Mouse (Mus musculus) leukemia stem cell, adult 10-12 weeks (primary cell): ENCODE measurements around the gene Lce1d. TPM values are rescaled to one million over a fixed set of nuclear protein-coding genes. Genes with fewer than 3 reads are reported as not detected.

ENCODE experiments used
- polyA plus RNA-seq: library from polyadenylated mRNA; stranded (reverse); fragments of >175 nt; gene quantifications from 2 replicates; pipeline ENCODE4 v1.2.3, GENCODE M21; 2012; ENCODE audit warnings: low replicate concordance

Gene Lce1d
- not detected in 2 replicates for polyA plus RNA-seq

DNA sequence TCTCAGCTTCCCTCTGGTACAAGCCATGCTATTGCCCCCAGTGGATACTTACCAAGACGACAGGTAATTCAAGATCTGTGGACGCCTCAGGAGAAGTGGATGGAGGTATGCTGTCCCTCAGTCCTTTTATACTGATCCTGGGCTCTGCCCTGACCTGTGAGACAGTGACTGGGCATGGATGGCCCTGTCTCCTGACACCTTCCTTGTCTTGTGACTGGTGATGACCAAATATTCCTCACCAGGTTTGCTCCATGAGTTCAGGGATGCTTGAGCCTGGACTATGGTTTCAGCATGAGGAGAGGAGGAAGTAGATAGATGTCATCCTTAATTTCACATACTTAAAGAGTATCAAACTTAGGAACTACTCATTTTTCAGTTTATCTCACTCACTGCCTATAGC lies at the start of gene Lce1d:
Gene Lce1d (minus strand): TSS at position 101 of the 400 bp plus-strand sequence.

DNA sequence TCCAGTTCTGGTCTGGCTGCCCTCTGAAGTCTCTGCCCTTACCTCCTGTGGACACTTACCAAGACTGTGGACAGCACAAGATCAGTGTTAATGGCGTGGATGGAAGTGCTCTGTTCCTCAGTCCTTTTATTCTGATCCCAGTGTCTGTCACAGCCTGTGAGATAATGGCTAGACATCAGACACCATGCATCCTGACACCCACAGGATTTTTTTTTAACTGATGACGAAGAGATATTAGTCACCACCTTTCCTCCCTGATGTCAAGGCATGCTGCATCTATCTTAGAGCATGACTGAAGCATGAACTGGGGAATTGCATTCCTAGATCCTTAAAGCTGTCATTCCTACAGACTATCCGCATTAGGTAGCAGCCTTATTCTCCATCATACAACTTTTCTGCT lies 33.2 kb upstream of the Lce1d start, which contains the start of gene Lce1f:
Gene Lce1f (minus strand): TSS at position 101 of the 400 bp plus-strand sequence.

DNA sequence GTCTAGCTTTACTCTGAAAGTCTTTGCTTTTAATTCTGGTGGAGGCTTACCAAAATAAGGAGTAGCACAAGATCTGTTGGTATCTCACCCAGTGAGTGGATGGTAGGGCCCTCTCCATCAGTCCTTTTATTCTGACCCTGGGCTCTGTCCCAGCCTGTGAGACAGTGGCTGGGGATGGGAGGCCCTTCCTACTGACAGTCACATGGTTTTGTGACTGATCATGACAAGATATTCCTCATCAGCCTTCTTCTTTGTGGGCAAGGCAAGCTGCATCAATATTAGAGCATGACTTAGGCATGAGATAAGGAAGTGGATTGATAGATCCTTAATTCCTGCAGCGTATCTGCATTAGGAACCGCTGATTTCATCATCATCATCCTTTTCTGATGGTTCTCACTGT lies 22.0 kb upstream of the Lce1d start, which contains the start of gene Lce1e:
Gene Lce1e (minus strand): TSS at position 101 of the 400 bp plus-strand sequence.

DNA sequence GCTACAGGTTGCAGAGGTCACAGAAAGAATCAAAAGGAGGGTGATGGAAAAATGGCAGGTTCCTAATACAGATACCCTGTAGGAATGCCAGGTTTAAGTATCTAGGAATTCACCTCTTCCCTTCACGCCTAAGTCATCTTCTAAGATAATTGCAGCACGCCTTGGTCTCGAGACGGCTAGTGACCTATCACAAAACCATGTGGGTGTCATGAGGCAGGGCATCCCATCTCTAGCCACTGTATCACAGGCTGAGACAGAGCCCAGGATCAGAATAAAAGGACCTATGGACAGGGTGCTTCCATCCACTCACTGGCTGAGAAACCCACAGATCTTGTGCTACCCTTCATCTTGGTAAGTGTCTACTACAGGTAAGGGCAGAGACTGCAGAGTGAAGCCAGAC lies 8.1 kb downstream of the Lce1d start, which contains the start of gene Lce1c:
Gene Lce1c (plus strand): TSS at position 301 of the 400 bp plus-strand sequence.

DNA sequence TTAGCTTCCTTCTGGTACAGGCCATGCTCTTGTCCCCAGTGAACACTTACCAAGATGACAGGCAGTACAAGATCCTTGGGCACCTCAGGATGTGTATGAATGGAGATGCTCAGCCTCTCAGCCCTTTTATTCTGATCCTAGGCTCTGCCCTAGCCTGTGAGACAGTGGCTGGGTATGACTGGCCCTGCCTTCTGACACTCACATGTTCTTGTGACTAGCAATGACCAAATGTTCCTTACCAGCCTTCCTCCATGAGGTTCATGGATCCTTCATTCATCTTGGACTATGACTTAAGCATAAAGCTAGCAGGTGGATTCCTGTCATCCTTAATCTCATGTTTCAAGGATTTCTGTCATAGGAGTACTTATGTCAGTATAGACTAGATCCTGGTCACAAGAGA lies 16.8 kb downstream of the Lce1d start, which contains the start of gene Lce1a2:
Gene Lce1a2 (minus strand): TSS at position 101 of the 400 bp plus-strand sequence.

DNA sequence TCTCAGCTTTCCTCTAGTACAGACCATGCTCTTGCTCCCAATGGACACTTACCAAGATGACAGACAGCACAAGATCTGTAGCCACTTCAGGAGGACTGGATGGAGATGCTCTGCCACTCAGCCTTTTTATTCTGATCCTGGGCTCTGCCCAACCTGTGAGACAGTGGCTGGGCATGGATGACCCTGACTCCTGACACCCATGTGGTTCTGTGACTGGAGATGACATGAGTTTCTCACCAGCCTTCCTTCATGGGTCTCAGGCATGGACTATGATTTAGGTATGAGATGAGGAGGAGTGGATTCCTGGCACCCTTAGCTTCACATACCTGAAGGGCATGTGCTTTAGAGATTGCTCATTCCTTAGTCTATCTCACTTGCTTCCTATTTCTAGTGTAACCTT lies 30.2 kb downstream of the Lce1d start, which contains the start of gene Lce1b:
Gene Lce1b (minus strand): TSS at position 101 of the 400 bp plus-strand sequence.

DNA sequence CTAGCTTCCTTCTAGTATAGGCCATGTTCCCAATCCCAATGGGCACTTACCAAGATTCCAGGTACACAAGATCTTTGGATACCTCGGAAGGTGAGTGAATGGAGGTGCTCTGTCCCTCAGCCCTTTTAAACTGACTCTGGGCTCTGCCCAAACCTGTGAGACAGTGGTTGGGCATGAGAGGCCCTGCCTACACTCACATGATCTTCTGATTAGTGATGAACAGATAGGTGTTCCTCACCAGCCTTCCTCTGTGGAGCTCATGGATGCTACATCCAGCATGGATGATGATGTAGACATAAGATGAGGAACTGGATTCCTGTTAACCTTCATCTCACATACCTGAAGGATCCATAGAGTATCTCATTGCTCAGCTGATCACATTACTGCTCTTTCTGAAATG lies 38.8 kb downstream of the Lce1d start, which contains the start of gene Lce1a1:
Gene Lce1a1 (minus strand): TSS at position 101 of the 400 bp plus-strand sequence.

Other genes with a start within 250 kb of the Lce1d start
- gene Sprr1b, start 248.4 kb downstream of the Lce1d start, polyA plus RNA-seq, result not detected in 2 replicates
- not detected in 2 replicates for gene Sprr3, start 228.5 kb downstream of the Lce1d start, polyA plus RNA-seq
- not detected in 2 replicates for gene Sprr1a, start 201.3 kb downstream of the Lce1d start, polyA plus RNA-seq
- not detected in 2 replicates for gene Sprr4, start 186.7 kb downstream of the Lce1d start, polyA plus RNA-seq
- not detected in 2 replicates for gene 2310046K23Rik, start 152.7 kb downstream of the Lce1d start, polyA plus RNA-seq
- gene Ivl, start 113.5 kb downstream of the Lce1d start, polyA plus RNA-seq, result not detected in 2 replicates
- not detected in 2 replicates for gene Smcp, start 98.2 kb downstream of the Lce1d start, polyA plus RNA-seq
- gene 2210017I01Rik, start 79.7 kb downstream of the Lce1d start, polyA plus RNA-seq, result not detected in 2 replicates
- gene Lce6a, start 65.5 kb downstream of the Lce1d start, polyA plus RNA-seq, result not detected in 2 replicates
- not detected in 2 replicates for gene Lce1a1, start 38.9 kb downstream of the Lce1d start, polyA plus RNA-seq
- not detected in 2 replicates for gene Lce1b, start 30.3 kb downstream of the Lce1d start, polyA plus RNA-seq
- gene Lce1a2, start 16.9 kb downstream of the Lce1d start, polyA plus RNA-seq, result not detected in 2 replicates
- gene Lce1c, start 8.0 kb downstream of the Lce1d start, polyA plus RNA-seq, result not detected in 2 replicates
- not detected in 2 replicates for gene Lce1e, start 21.9 kb upstream of the Lce1d start, polyA plus RNA-seq
- gene Lce1f, start 33.1 kb upstream of the Lce1d start, polyA plus RNA-seq, result not detected in 2 replicates
- gene Gm38119, start 51.9 kb upstream of the Lce1d start, polyA plus RNA-seq, result not detected in 2 replicates
- not detected in 2 replicates for gene Lce1g, start 65.1 kb upstream of the Lce1d start, polyA plus RNA-seq
- gene Lce1h, start 77.9 kb upstream of the Lce1d start, polyA plus RNA-seq, result not detected in 2 replicates
- not detected in 2 replicates for gene Lce1i, start 91.7 kb upstream of the Lce1d start, polyA plus RNA-seq
- not detected in 2 replicates for gene Lce1j, start 103.3 kb upstream of the Lce1d start, polyA plus RNA-seq
- gene Lce1k, start 120.7 kb upstream of the Lce1d start, polyA plus RNA-seq, result not detected in 2 replicates
- gene Kprp, start 140.0 kb upstream of the Lce1d start, polyA plus RNA-seq, result not detected in 2 replicates
- not detected in 2 replicates for gene Lce1l, start 164.1 kb upstream of the Lce1d start, polyA plus RNA-seq
- not detected in 2 replicates for gene 2310050C09Rik, start 183.0 kb upstream of the Lce1d start, polyA plus RNA-seq
- gene Lce3a, start 239.0 kb upstream of the Lce1d start, polyA plus RNA-seq, result not detected in 2 replicates
- not detected in 2 replicates for gene Lce3b, start 245.8 kb upstream of the Lce1d start, polyA plus RNA-seq